Mouse (Mus musculus) forebrain, postnatal 0 days (tissue): ENCODE measurements around the gene Epb41l2. TPM values are rescaled to one million over a fixed set of nuclear protein-coding genes. Genes with fewer than 3 reads are reported as not detected.

Source experiments
- ATAC-seq: fragments of 200-750 bp; cut with Nextera tagmentation; 2 replicates; pipeline ENCODE4 v1.8.0; 2017; ENCODE audit warnings: mild to moderate bottlenecking, moderate library complexity
- DNase-seq: peaks from one replicate; pipeline ENCODE4 v3.0.0-alpha.2; 2015
- H3K27ac ChIP-seq: fragments of 300-500 bp; sonication (generic); 2 replicates; pipeline ENCODE4 v1.5.1; 2014; ENCODE audit warnings: low read depth, mild to moderate bottlenecking, antibody characterized with exemption, low read length, moderate library complexity, mixed read lengths
- H3K27me3 ChIP-seq: fragments of 300-500 bp; sonication (generic); 2 replicates; pipeline ENCODE4 v1.6.1; 2014; ENCODE audit warnings: mild to moderate bottlenecking, low read length, mixed read lengths; ENCODE audit not compliant: insufficient read depth
- H3K36me3 ChIP-seq: fragments of 300-500 bp; sonication (generic); 2 replicates; pipeline ENCODE4 v1.6.1; 2014; ENCODE audit warnings: mild to moderate bottlenecking, moderate library complexity; ENCODE audit not compliant: insufficient read depth
- H3K4me1 ChIP-seq: fragments of 300-500 bp; sonication (generic); 2 replicates; pipeline ENCODE4 v1.6.1; 2014; ENCODE audit warnings: antibody characterized with exemption; ENCODE audit not compliant: insufficient read depth
- H3K4me2 ChIP-seq: fragments of 300-500 bp; sonication (generic); 2 replicates; pipeline ENCODE4 v1.6.1; 2014; ENCODE audit warnings: low read depth, mild to moderate bottlenecking, moderate library complexity
- H3K4me3 ChIP-seq: fragments of 300-500 bp; sonication (generic); 2 replicates; pipeline ENCODE4 v1.5.1; 2014; ENCODE audit warnings: low read depth, low read length, mixed read lengths
- H3K9ac ChIP-seq: fragments of 300-500 bp; sonication (generic); 2 replicates; pipeline ENCODE4 v1.6.1; 2014; ENCODE audit warnings: mild to moderate bottlenecking
- H3K9me3 ChIP-seq: fragments of 300-500 bp; sonication (generic); 2 replicates; pipeline ENCODE4 v1.6.1; 2016; ENCODE audit warnings: low read length
- CTCF ChIP-seq: sonication (generic); IDR thresholded peaks from 2 replicates; pipeline ENCODE4 v1.5.1; 2016; ENCODE audit warnings: antibody characterized with exemption, control low read depth, low read depth
- whole genome bisulfite sequencing: fragments of 180-500 bp; shearing (Covaris S2); extraction: QIAGEN DNeasy Blood & Tissue Kit; methylation state at CpG from one replicate; pipeline ENCODE4 v1.1.7; 2014; 5-methylcytosine and 5-hydroxymethylcytosine counted together
- polyA plus RNA-seq: library from polyadenylated mRNA; unstranded; fragments of >200 nt; fragmentation: Nextera tagmentation; extraction: Ambion mirVana; gene quantifications from 2 replicates; pipeline ENCODE4 v1.2.1, GENCODE M21; 2015
- total RNA-seq: library from RNA; depleted of rRNA; stranded (reverse); fragments of >200 nt; gene quantifications from 2 replicates; pipeline ENCODE4 v1.2.3, GENCODE M21; 2014

Epb41l2 gene
- total and polyA plus RNA-seq, 2 experiments from 2014 or later: 19.3 to 49.4 TPM

DNA sequence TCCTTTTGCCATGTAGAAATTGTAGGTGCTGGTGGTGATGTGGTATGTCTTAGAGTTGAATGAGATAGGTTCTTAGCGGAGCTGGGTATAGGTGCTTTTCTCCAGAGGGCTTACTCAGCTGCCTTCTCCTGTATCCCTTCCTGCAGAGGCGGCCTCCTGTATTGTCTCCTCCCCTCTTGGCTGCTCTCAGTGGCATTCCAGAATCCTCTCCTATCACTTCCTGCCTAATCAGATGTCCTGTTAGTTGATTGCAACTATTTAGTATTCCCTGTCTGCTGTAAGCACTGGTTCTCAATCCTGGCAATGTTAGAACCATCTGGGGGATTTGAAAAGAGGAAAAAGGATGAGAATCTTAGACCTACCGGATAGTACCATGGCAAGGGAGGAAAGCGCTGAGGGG, 27.3 kb downstream of the Epb41l2 start:
- DNase-seq (no peak), ATAC-seq (no peak)
- no peaks in the 10 kb centered on the region for H3K9me3 ChIP-seq
- H3K27me3 ChIP-seq: no peaks in the 10 kb centered on the region
- no peak for TF ChIP-seq CTCF
- H3K9ac ChIP-seq: no peak overlapping the region
- no peaks in the 10 kb centered on the region for H3K36me3 ChIP-seq
- H3K4me1 ChIP-seq: no peaks in the 10 kb centered on the region
- 72% methylated on average over 4 of the region's 4 CpGs for WGBS
- H3K27ac ChIP-seq: no peak overlapping the region
- H3K4me2 ChIP-seq: no peak overlapping the region
- H3K4me3 ChIP-seq: no peak overlapping the region

DNA sequence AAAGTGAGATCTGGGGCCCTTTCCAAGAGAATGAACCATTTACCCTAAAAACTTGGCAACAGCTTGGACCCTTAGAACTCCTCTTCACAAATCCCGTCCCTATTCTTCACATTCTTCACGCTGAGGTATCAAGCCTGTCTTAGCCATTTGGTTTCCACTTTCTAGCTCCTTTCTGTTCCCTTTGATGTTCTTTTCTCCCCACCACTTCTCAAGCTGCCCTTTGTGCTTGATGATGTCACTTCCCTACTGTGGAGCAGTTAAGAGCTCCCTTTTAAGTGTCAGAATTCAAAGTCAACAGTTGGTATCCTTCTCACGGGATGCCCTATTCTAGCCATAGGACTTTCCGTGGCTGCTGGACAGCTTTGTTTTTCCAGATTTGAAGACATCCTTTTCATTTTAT, 27.7 kb downstream of the Epb41l2 start:
- no peak for TF ChIP-seq CTCF
- Histone ChIP-seq H3K4me2 (no peak overlapping the region), H3K4me1 (no peaks in the 10 kb centered on the region), H3K9me3 (no peaks in the 10 kb centered on the region), H3K27me3 (no peaks in the 10 kb centered on the region), H3K36me3 (no peaks in the 10 kb centered on the region), H3K9ac (no peak overlapping the region), H3K4me3 (no peak overlapping the region), H3K27ac (no peak overlapping the region)
- DNase-seq: no peak
- no peak; the same call in 1 of the 2 replicates for ATAC-seq
- WGBS: 29% methylated on average over 4 of the region's 4 CpGs

DNA sequence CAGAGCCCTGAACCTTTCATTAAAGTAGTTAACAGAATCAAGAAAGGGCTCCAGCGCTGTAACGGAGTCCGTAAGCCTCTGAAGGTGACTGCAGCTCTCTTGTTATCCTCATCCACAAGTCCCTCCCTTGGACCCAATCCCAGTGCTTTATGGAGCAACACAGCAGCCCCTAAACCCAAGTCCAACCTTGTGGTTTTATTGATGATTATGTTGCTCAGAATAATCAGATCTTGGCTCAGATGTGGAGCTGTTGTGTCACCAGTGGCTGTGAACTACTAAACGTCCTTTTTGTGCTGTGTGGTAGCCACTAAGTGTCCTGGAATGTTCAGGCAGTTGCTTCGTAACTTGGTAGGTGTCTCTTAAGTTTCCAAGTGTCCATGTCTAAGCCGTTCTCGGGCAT, 33.2 kb downstream of the Epb41l2 start:
- no peak overlapping the region for H3K9ac ChIP-seq
- H3K9me3 ChIP-seq: no peaks in the 10 kb centered on the region
- WGBS: 84% methylated on average over 7 of the region's 7 CpGs
- H3K36me3 ChIP-seq: no peaks in the 10 kb centered on the region
- H3K4me3 ChIP-seq: no peak overlapping the region
- no peak overlapping the region for H3K27ac ChIP-seq
- no peak for ATAC-seq
- DNase-seq: no peak
- H3K4me1 ChIP-seq: no peaks in the 10 kb centered on the region
- no peak for TF ChIP-seq CTCF
- H3K27me3 ChIP-seq: no peaks in the 10 kb centered on the region
- H3K4me2 ChIP-seq: no peak overlapping the region

DNA sequence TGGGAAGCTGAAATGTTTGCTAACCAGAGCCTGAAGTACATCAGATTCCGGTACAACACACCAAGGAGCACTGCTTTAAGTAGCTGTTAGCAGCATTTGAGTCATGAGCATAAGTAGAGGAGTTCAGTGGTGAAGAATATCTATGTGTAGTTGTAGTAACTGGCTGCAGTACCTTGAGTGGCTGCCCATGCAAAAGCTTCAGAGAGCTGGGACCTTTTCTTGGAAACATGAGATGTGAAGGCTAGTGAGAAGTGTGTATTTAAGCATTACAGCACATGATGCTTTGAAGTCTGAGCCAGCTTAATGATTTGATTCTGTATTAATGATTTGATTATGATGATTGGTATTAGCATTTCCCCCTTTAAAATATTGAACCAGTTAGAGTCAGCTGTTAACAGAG, 34.1 kb downstream of the Epb41l2 start:
- Histone ChIP-seq H3K27ac (no peak overlapping the region), H3K4me1 (no peaks in the 10 kb centered on the region), H3K9me3 (no peaks in the 10 kb centered on the region), H3K36me3 (no peaks in the 10 kb centered on the region), H3K27me3 (no peaks in the 10 kb centered on the region), H3K9ac (no peak overlapping the region), H3K4me2 (no peak overlapping the region), H3K4me3 (no peak overlapping the region)
- WGBS: 92% methylated on average over 1 of the region's 1 CpGs
- ATAC-seq: no peak
- no peak for TF ChIP-seq CTCF
- DNase-seq: no peak

DNA sequence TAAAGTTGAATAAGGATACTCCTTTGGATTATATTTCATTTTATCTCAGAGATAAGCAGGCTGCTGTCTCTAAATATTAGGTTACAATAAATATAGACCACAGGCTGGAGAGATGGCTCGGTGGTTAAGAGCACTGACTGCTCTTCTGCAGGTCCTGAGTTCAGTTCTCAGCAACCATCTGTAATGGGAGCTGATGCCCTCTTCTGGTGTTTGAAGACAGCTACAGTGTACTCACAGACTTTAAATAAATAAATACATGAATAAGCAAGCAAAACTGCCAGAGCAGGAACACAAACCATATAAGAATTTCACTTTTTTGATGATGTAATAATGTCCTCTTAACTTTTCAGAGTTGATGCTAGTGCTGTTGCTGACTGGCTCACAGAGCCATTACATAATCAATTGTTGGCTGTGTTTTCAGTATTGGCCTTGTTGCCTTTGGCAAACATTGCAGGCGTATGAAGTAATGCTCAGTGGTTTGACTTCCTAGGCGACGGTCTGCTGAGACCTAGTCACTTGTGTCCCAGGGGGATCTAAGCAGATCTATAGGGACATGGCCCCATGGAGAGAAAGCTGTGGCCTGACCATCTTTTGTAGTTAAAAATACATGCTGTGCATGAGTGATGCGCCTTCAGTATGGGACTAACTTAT, 35.8 kb downstream of the Epb41l2 start:
- no peaks in the 10 kb centered on the region for H3K4me1 ChIP-seq
- H3K9ac ChIP-seq: no peak overlapping the region
- WGBS: 75% methylated on average over 5 of the region's 5 CpGs
- H3K4me3 ChIP-seq: no peak overlapping the region
- no peak for TF ChIP-seq CTCF
- H3K36me3 ChIP-seq: no peaks in the 10 kb centered on the region
- ATAC-seq (no peak), DNase-seq (no peak)
- no peak overlapping the region for H3K27ac ChIP-seq
- H3K9me3 ChIP-seq: no peaks in the 10 kb centered on the region
- H3K4me2 ChIP-seq: no peak overlapping the region
- no peaks in the 10 kb centered on the region for H3K27me3 ChIP-seq

DNA sequence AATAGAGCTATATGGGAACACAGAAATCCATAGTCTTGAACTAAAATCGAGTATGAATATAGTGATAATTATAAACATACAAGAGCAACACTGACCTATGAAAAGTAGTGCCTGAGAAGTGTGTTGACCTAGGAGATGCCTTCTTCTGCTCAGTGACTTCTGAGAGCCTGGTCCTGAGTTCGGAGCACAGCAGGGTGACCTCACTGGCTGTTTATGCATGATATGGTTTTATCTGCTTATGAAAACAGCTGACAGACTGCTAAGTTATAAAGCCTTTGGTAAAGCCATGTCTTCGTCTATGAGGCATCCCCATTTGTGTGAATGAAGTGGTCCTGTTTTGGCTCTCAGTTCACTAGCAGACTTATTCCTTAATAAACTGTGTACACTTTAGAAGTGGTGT, 37.3 kb downstream of the Epb41l2 start:
- Histone ChIP-seq H3K9me3 (no peaks in the 10 kb centered on the region), H3K4me3 (no peak overlapping the region), H3K4me2 (no peak overlapping the region), H3K27me3 (no peaks in the 10 kb centered on the region), H3K36me3 (no peaks in the 10 kb centered on the region), H3K9ac (no peak overlapping the region), H3K4me1 (no peaks in the 10 kb centered on the region), H3K27ac (no peak overlapping the region)
- DNase-seq: no peak
- TF ChIP-seq CTCF: no peak
- WGBS: 87% methylated on average over 3 of the region's 3 CpGs
- no peak for ATAC-seq

DNA sequence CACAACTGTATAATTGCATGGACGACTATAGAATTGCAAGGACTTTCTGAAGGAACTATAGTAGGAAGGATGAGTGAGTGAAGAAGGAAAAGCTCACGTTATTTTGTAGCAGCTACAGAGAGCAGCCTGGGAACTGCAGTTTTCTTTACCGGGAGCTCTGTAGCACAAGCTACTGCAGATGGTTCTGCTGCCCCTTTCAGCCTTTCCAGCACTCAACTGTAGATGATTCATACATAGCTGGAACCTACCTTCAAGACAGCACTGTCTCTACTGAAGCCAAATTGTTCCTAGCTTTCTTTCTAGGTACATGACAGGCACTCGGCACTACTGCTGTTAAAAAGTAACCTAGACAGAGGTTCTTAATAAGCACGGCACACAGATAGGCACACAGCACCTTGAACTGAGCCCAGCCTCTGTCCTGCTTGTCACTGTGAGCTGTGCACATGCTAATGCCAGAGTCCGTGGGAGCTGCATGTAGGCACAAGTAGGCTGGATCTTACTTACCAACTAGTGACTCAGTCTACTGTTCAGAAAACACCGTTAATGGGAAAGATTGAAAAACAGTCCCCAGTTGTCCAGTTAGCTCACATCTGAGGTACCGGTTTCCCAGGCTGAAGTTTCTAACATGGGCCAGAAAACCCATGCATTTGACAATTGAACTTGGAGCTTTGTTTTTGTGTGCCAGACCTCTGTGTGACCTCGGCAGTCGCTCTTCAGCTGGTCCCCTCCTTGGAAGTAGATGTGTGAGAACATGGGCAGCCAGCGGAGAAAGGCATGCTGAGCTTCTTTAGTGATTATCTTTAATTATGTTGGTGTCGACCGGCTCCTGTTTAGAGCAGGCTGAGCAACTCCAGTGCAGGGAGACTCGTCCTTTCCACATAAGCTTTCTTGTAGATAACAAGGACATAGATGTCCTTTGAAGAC, 38.4 kb downstream of the Epb41l2 start:
- H3K9me3 ChIP-seq: no peaks in the 10 kb centered on the region
- WGBS: 51% methylated on average over 14 of the region's 14 CpGs
- TF ChIP-seq CTCF: no peak

More for the DNA sequence above, 38.4 kb downstream of the Epb41l2 start:
- no peaks in the 10 kb centered on the region for H3K4me1 ChIP-seq
- H3K27ac ChIP-seq: no peak overlapping the region
- H3K27me3 ChIP-seq: no peaks in the 10 kb centered on the region
- H3K4me3 ChIP-seq: no peak overlapping the region
- H3K4me2 ChIP-seq: no peak overlapping the region
- H3K9ac ChIP-seq: no peak overlapping the region
- ATAC-seq: no peak
- DNase-seq: no peak
- no peaks in the 10 kb centered on the region for H3K36me3 ChIP-seq
